Mouse (Mus musculus) layer of hippocampus, adult 11-12 months (tissue): ENCODE results near the gene Utf1.
A peak's percentile ranks its signal among the peaks of the same experiment; 100 is the strongest.

Source experiments
- DNase-seq: peaks from one replicate; pipeline ENCODE4 v3.0.0; 2022; ENCODE audit warnings: low spot score

The Utf1 gene

GRCm38 (mm10) chr7:139943674-139944281 is at the start of gene Utf1:
TSS of gene Utf1 (plus strand) at chr7:139943789.
- no peak for DNase-seq

- peak; percentile 80 for DNase-seq
Observed at GRCm38 (mm10) chr7:139894655-139895557, 48.7 kb upstream of the Utf1 start, which contains the start of gene Kndc1. TSS of gene Kndc1 (plus strand) at chr7:139894696.

DNA sequence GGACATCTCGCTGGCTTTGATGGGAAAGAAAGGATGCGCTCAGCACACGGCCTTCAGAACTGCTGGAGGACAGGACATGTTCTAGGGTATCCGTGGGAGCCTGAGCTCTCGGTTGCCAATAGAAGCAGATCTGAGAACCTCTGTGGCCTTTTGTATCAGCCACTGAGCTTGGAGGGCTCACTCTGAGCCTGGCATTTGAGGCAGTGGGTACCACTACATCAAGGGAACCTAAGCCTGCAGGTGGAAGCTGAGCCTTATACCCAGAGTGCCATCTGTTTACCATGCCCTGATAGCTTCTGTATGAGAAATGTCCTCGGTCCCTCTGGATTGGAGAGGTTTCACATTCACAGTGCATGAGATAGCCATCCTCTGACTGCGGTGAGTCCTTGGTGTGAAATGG is 47.3 kb upstream of the Utf1 start:
- DNase-seq: no peak

DNA sequence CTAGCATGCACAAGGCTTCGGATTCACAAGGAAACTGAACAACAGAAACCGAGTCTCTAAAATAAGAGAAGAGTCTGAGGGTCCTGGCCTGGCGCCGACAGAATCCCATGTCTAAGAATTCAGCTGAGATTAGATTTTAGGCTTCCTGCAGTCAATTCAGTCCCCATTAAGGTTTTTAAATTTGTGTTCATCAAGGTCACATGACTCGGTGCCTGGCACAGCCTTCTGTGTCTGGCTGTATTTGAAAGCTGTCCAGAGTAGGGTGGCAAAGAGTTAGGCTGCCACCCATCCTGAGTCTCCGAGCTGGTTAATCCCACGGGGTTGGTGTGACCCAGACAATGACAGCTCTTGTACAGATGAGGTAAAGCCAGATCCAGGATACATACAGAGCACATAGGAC is 46.8 kb upstream of the Utf1 start:
- DNase-seq: no peak

DNA sequence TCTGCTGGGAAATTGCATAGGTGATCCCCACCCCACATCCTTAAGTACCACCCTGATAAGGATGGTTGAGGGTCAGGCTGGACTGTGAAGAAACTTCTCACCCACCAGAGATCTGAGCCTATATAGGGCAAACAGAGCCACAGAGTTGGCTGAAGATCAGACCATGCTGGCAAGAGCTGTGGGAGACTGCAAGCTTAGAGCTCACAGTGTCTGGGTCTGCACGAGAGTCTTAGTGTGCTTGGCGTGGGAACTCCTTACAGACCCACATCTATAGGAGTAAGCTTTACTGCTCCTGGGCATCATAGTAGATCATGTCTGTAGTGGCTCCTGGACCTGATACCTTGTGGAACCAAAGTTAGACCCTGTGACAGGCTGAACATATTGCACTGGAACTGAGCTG is 45.0 kb upstream of the Utf1 start:
- no peak for DNase-seq

DNA sequence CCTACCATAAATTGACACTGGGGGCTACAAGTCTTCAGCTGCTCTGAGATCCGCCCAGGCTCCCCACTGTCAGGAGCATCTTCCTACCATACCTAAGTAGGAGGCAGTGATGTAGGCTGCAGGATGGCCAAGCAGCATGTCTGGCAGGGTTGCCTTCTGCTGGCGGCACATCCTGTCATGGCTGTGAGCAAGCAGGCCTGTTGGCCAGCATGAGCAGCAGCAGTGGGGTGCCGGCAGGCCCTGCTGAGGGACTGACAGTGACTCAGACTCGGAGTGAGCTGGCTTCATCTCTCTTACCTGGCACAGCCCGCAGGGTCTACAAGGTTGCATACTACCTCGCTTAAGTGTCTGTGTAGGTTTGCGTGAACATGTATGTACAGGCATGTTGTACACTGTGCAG is 44.1 kb upstream of the Utf1 start:
- DNase-seq: peak; percentile 63

- no peak for DNase-seq
Observed at GRCm38 (mm10) chr7:139900456-139900855, 43.1 kb upstream of the Utf1 start.

DNA sequence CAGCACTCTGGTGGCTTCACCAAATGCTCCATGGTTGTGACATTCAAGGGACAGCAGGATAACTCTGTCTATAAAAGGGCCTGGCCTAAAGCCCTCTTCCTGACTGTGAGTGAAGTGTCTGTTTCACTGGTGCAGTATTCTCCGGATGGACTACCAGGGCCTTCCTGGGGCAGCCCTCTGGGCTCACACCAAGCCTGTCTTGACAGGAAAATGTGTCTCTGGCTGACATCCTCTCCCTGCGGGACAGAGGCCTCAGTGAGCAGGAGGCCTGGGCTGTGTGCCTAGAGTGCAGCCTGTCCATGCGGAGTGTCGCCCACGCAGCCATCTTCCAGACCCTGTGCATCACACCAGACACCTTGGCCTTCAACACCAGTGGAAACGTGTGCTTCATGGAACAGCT is 42.7 kb upstream of the Utf1 start:
- no peak for DNase-seq

GRCm38 (mm10) chr7:139901981-139902380 is 41.6 kb upstream of the Utf1 start:
- DNase-seq: no peak

DNA sequence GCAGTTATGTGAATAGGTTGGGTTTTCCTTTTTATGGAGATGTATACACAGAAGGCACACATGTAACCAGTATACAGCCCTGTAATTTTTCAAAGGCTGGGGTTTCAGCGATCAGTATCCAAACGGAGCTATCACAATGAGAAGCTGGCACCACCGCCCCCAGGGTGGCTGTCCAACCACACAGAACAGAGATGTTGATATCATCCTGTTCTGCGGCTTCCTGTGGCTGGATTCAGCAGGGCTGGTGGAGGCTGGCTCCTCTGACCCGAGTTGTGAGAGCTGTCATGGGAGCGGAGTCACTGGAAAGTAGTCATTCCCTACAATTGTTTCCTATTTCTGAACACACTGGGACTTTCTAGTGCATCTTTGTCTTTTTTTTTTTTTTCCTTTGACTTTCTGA is 38.3 kb upstream of the Utf1 start:
- no peak for DNase-seq

GRCm38 (mm10) chr7:139905661-139906060 is 37.9 kb upstream of the Utf1 start:
- DNase-seq: peak; percentile 71

- DNase-seq: no peak
Observed at GRCm38 (mm10) chr7:139908176-139908575, 35.4 kb upstream of the Utf1 start.

DNA sequence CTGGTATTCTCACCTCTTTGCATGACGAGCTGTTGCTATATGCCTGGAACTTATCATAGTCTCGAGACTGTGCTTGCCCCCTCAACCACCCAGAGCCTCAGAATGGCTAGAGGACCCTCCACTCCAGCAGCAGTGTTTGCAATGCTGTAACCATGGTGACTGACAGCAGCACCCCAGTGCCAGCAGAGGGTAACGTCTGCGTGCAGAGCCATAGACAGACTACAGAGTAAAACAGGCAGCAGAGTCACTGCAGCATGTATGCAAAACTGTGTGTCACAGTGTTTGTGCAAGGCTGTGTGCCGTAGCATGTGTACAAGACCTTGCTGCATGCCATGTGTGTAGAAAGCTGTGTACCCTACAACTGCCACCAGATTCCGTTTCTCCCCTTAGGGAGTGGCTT is 34.1 kb upstream of the Utf1 start:
- no peak for DNase-seq

DNA sequence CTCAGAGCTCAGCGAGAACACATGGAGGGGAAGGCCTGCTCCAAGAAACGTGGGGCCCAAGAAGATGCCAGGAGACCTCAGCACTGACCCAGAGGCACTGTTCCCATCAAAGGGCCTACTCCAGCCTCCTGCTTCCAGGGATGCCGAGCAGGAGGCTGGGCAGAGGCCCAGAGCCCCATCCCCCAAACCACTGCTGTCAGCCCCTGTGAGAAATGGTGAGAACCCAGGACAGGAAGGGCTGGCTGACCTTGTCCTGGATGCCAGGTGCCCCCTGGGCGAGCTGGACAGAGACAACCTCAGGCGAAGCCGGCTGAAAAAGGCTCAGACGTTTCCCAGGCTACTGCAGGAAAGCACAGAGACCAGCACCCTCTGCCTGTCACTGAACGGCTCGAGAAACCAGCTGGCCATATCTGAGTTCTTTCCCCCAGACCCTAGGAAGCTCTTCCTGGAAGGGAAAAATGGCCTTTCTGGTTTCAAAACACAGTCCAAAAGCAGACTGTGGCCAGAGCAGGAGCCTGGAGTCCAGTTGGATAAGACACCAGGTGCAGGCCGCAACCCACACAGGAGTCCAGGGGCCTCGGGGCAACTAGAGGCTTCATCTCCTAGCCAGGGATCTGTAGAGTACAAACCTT is 33.3 kb upstream of the Utf1 start:
- no peak for DNase-seq

DNA sequence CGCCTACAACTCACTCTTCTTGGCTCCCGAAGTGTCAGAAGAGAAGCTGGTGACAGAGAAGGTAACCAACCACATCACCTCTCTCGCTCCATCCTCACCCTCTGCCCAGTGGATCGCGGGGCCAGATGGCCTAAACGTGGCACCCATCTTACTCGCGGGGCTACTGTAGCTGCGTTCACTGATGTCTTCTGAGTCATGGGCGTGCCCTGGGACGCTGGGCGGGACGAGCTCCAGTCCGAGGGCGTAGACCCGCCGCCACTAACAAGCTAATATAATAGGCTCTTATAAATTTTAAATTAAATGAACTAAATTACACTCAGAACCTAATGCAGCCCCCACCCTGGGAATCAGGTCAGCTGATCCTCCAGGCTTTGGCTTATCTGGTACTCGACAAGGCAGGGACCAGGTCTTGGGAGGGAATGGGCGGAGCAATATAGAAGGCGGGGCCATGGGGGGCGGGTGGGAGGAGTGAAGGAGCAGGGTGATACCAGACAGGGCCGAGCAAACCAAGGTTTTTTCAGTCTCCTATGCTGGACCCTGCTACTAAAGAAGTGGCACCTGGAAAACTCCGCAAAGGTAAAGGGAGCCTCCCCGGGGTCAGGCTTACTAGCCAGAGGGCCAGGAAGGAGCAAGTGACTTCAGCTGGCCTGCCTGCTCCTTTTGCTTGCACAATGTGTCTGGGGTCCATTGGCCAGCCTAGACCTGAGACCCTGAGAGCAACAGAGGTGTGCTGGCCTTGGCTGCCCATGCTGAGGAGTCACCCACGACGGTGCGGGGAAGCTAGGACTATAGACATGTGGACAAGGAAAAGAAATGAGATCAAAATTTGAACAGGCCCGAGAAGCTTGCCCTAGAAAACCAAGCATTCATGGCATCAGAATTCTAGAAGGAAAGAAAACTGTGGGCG is 29.2 kb upstream of the Utf1 start:
- DNase-seq: no peak

DNA sequence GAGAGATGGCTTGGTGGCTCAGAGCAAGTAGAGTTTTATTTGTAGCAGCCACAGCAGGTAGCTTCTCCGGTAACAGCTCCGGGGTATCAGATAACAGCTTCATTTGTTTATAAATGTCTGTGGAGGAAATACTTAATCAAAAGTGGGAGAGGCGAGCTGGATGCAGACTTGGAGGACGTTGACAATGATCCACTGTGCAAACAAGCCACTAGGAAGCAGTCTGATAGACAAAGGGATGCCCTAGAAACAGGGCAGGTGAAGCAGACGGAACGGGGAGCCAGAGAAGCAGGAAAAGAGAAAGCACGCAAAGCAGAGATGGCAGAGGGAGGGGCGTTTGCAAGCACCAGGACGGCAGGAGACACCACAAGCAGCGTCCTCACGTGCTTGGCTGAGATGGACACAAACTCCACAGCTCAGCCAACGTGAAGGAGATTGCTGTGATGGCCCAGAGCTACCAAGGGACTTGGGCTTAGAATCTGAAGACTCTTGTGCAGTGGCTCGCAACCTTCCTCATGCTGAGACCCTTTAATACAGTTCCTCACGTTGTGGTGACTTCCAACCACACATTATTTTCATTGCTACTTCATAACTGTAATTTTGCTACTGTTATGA is 27.8 kb upstream of the Utf1 start:
- no peak for DNase-seq

GRCm38 (mm10) chr7:139916345-139916744 is 27.2 kb upstream of the Utf1 start:
- no peak for DNase-seq

GRCm38 (mm10) chr7:139918262-139918661 is 25.3 kb upstream of the Utf1 start:
- DNase-seq: no peak

GRCm38 (mm10) chr7:139930732-139931131 is 12.9 kb upstream of the Utf1 start:
- peak; percentile 44 for DNase-seq

DNA sequence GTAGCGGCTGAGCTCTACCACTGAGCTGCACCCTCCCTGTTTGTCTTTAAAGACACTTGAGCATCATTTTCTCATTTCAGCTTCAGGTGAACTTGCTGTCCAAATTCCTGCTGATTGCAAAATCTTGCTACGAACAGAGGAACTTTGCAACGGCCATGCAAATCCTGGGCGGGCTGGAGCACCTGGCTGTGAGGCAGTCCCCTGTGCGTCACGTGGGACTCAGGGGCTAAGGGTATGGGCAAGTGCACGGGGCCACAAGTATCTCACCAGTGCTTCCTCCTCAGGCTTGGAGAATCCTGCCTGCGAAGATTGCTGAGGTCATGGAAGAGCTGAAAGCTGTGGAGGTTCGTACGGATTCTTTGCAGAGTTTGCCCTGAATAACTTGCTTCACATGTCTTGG is 6.9 kb upstream of the Utf1 start:
- DNase-seq: no peak

DNA sequence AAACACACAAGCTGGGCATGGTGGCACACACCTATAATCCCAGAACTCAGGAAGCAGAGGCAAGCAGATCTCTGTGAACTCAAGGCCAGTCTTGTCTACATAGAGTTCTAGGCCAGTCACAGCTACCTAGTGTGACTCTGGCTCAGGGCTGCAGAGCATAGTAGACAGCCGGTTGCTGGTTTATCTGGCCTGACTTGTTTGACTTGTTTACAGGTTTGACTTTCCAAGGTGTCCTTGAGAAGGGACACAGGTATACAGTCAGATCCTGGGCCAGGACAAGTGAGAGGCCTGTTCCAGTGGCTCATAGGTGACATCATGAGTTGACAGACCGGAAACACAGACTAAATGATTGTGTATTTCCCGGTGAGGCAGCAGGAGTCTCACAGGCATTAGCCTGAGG is 6.5 kb upstream of the Utf1 start:
- DNase-seq: no peak

DNA sequence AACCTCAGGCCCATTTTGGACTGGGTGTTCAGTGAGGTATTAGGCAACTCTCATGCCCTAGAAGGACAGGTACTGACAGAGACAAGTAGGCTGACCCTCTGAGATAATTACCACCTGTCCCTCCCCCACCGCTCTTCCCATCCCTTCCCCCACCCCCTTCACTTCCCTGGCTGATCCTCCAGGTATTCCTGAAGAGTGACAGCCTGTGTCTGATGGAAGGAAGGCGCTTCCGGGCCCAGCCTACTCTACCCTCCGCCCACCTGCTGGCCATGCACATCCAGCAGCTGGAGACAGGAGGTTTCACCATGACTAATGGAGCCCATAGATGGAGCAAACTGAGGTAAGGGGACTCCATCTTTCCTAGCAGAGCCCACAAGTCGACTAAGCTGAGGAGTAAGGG is 5.8 kb upstream of the Utf1 start:
- no peak for DNase-seq
